Mouse (Mus musculus) liver, embryonic 14.5 days (tissue): ENCODE measurements around the gene Fgf14. TPM values are rescaled to one million over a fixed set of nuclear protein-coding genes. Genes with fewer than 3 reads are reported as not detected.
"Not testable (repeated sequence)": the region's sequence is repeated elsewhere in the genome, so short reads cannot be mapped to it uniquely, and the experiment has no call there.

ENCODE experiments used
- ATAC-seq: fragments of 200-750 bp; cut with Nextera tagmentation; 2 replicates; pipeline ENCODE4 v1.8.0; 2017; ENCODE audit warnings: moderate number of reproducible peaks, mild to moderate bottlenecking, moderate library complexity; ENCODE audit not compliant: insufficient read depth
- DNase-seq, 3 experiments: peaks; one replicate each; pipeline ENCODE4 v3.0.0-alpha.2; 2012 to 2013; ENCODE audit warnings: low read depth in 3 of 3, low spot score in 3 of 3
- H3K27ac ChIP-seq: fragments of 300-500 bp; sonication (generic); 2 replicates; pipeline ENCODE4 v1.5.1; 2014; ENCODE audit warnings: moderate library complexity, mild to moderate bottlenecking, control low read depth, inconsistent platforms
- H3K27me3 ChIP-seq: fragments of 300-500 bp; sonication (generic); 2 replicates; pipeline ENCODE4 v1.6.1; 2014; ENCODE audit warnings: mild to moderate bottlenecking, low read length, moderate library complexity; ENCODE audit not compliant: control insufficient read depth, insufficient read depth
- H3K36me3 ChIP-seq: fragments of 300-500 bp; sonication (generic); replicated peaks from 2 replicates; pipeline ENCODE4 v1.6.1; 2014; ENCODE audit warnings: low read depth; ENCODE audit not compliant: control insufficient read depth, insufficient read depth
- H3K4me1 ChIP-seq, 2 experiments: fragments of 200-500 bp in 1 of 2; fragments of 300-500 bp in 1 of 2; sonication (generic) in 1 of 2; replicated peaks; 2 replicates each; pipeline ENCODE4 v1.6.1; 2012 to 2014; ENCODE audit warnings: antibody characterized with exemption in 1 of 2, inconsistent platforms in 1 of 2, low read length in 1 of 2; ENCODE audit not compliant: control insufficient read depth in 2 of 2, insufficient read depth in 2 of 2
- H3K4me2 ChIP-seq: fragments of 300-500 bp; sonication (generic); 2 replicates; pipeline ENCODE4 v1.6.1; 2014; ENCODE audit warnings: low read depth, mild to moderate bottlenecking, control low read depth, moderate library complexity
- H3K4me3 ChIP-seq, 2 experiments: fragments of 200-500 bp in 1 of 2; fragments of 300-500 bp in 1 of 2; sonication (generic) in 1 of 2; 2 replicates each; pipeline ENCODE4 v1.5.1; 2012 to 2014; ENCODE audit warnings: low read depth in 2 of 2, low read length in 2 of 2, mild to moderate bottlenecking in 2 of 2, control low read depth in 1 of 2, inconsistent platforms in 1 of 2, moderate library complexity in 1 of 2; ENCODE audit not compliant: insufficient read depth in 1 of 2
- H3K9ac ChIP-seq: fragments of 300-500 bp; sonication (generic); replicated peaks from 2 replicates; pipeline ENCODE4 v1.6.1; 2014; ENCODE audit warnings: mild to moderate bottlenecking, control low read depth, moderate library complexity
- H3K9me3 ChIP-seq: fragments of 300-500 bp; sonication (generic); 2 replicates; pipeline ENCODE4 v1.6.1; 2016; ENCODE audit warnings: low read length, mixed read lengths; ENCODE audit not compliant: control insufficient read depth
- CTCF ChIP-seq: IDR thresholded peaks from 2 replicates; pipeline ENCODE4 v1.5.1; 2016; ENCODE audit warnings: antibody characterized with exemption, low read depth, control low read depth
- EP300 ChIP-seq: IDR thresholded peaks from 2 replicates; pipeline ENCODE4 v1.6.1; 2016; ENCODE audit warnings: antibody characterized with exemption, low read depth
- WGBS: fragments of 180-500 bp; shearing (Covaris S2); extraction: QIAGEN DNeasy Blood & Tissue Kit; methylation state at CpG from one replicate; pipeline ENCODE4 v1.1.7; 2014; ENCODE audit not compliant: insufficient replicate concordance; 5-methylcytosine and 5-hydroxymethylcytosine counted together
- polyA plus RNA-seq, 2 experiments: library from polyadenylated mRNA; depleted of rRNA in 1 of 2; stranded (reverse) in 1 of 2; unstranded in 1 of 2; fragments of >200 nt; fragmentation: Nextera tagmentation in 1 of 2; extraction: Ambion mirVana in 1 of 2; gene quantifications; 2 replicates each; pipeline versions ENCODE4 v1.2.1 to v1.2.3; 2012 to 2014

The Fgf14 gene
- polyA plus RNA-seq, 2 experiments = not detected

DNA sequence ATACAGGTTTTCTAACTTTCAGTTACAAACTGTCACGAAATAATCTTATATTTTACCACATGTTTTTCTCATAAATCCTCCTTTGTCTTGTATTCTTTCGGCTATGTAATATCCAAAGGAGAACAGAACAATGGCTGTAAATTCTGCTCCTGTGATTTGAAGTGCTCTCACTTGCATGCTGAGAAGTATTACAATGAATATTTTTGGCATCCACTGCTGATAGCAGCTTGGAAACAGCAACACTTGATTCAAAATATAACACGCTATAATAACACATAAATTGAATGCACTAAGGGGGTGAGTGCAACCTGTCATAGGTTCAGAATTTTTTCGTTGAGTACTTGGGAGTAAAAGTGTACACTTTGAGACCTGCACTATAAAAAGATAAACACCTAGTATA, 115.4 kb downstream of the Fgf14 start:
- no peak overlapping the region for H3K27ac ChIP-seq
- no peak for ATAC-seq
- no peak overlapping the region for H3K4me3 ChIP-seq

DNA sequence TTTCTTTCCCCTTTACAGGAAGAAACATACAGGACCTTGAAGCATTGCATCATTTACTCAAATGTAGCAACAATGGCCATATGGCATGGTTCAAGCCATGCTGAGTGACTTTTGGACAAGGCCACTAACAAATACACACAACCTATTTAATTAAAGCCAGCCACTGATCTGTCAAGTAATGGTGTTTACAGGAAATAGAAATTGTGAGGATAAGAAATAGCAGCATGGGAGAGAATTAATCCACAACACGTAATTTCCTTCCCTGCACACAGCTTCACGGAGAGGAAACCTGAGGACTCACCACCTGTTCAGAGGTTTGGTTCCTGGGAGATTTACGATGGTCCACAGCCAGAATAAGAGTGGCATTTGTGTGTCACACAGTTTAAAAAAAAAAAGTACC, 140.8 kb downstream of the Fgf14 start:
- no peaks in the 10 kb centered on the region for H3K4me1 ChIP-seq
- ATAC-seq = no peak
- no peaks in the 10 kb centered on the region for H3K27me3 ChIP-seq
- H3K9me3 ChIP-seq = no peaks in the 10 kb centered on the region
- H3K4me2 ChIP-seq = no peak overlapping the region
- no peak for DNase-seq
- no peak overlapping the region for H3K27ac ChIP-seq
- TF ChIP-seq EP300 (no peak), CTCF (no peak)
- no peak overlapping the region for H3K4me3 ChIP-seq
- no peaks in the 10 kb centered on the region for H3K36me3 ChIP-seq
- WGBS = 44% methylated on average over 3 of the region's 3 CpGs
- H3K9ac ChIP-seq = no peak overlapping the region

More for the DNA sequence above, 115.4 kb downstream of the Fgf14 start:
- Histone ChIP-seq H3K9ac (no peak overlapping the region), H3K4me2 (no peak overlapping the region), H3K27me3 (no peaks in the 10 kb centered on the region), H3K4me1 (no peaks in the 10 kb centered on the region), H3K36me3 (no peaks in the 10 kb centered on the region), H3K9me3 (no peaks in the 10 kb centered on the region)
- TF ChIP-seq CTCF (no peak), EP300 (no peak)
- DNase-seq = no peak
- WGBS = 59% methylated on average over 4 of the region's 4 CpGs

DNA sequence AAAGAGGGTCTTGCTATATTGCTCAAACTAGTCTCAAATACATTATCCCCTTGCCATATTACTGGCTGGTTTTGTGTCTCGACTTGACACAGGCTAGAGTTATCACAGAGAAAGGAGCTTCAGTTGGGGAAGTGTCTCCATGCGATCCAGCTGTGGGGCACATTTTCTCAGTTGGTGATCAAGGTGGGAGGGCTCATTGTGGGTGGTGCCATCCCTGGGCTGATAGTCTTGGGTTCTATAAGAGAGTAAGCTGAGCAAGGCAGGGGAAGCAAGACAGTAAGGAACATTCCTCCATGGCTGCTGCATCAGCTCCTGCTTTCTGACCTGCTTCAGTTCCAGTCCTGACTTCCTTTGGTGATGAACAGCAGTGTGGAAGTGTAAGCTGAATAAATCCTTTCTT, 141.6 kb downstream of the Fgf14 start:
- H3K27me3 ChIP-seq, ATAC-seq, H3K4me1 ChIP-seq, DNase-seq, H3K9me3 ChIP-seq, H3K9ac ChIP-seq, H3K36me3 ChIP-seq, H3K4me3 ChIP-seq, H3K27ac ChIP-seq, H3K4me2 ChIP-seq: not testable (repeated sequence)
- 42% methylated on average over 2 of the region's 2 CpGs for WGBS

DNA sequence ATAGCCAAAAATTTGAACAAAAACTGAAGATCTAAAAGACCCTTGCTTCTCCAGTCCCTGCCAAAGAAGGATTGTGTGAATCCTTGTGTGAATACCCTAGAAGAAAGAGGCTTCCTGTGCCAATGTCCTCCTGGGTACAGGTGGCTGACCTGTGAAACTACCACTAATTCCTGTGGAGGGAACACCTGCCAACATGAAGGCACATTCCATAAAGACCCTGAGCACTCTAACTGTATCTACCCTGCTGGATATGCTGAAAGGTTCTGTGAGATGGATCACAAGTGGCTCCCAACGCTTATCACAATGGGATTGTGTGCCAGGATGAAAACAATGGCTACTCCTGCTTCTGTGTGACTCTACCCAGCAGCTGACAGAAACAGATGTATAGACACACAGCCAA, 144.9 kb downstream of the Fgf14 start:
- no peak for TF ChIP-seq CTCF
- WGBS = 46% methylated on average over 1 of the region's 1 CpGs
- H3K4me1 ChIP-seq = no peaks in the 10 kb centered on the region
- no peak overlapping the region for H3K4me2 ChIP-seq
- no peaks in the 10 kb centered on the region for H3K36me3 ChIP-seq
- DNase-seq (no peak), ATAC-seq (no peak)
- H3K9ac ChIP-seq = no peak overlapping the region
- no peaks in the 10 kb centered on the region for H3K27me3 ChIP-seq
- H3K27ac ChIP-seq = no peak overlapping the region
- no peaks in the 10 kb centered on the region for H3K9me3 ChIP-seq
- H3K4me3 ChIP-seq = no peak overlapping the region

DNA sequence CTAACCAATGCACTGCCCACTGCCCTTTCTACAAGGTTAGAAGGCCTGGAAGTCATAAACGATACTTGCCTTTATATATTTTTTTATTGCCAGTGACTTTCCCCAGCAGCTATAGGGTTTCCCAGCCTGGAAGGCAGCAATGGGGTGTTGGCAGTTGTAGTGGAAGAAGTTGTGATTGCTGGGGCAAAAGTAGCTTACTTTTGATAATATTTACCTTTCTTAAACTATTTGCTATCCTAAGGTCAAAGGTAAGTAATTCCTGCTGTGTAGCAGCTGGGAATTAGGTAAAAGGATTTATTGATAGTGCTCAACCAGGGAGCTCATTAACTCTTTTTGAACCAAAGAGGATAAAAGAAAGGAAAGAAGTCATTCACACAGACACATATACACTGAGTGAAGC, 164.9 kb downstream of the Fgf14 start:
- no peak overlapping the region for H3K9ac ChIP-seq
- no peaks in the 10 kb centered on the region for H3K36me3 ChIP-seq
- H3K27me3 ChIP-seq = no peaks in the 10 kb centered on the region
- no peak overlapping the region for H3K4me3 ChIP-seq
- 65% methylated on average over 1 of the region's 1 CpGs for WGBS
- no peak for ATAC-seq
- H3K4me2 ChIP-seq = no peak overlapping the region
- DNase-seq = no peak
- H3K27ac ChIP-seq = no peak overlapping the region
- no peaks in the 10 kb centered on the region for H3K4me1 ChIP-seq
- no peaks in the 10 kb centered on the region for H3K9me3 ChIP-seq
- no peak for TF ChIP-seq CTCF
- TF ChIP-seq EP300 = no peak

DNA sequence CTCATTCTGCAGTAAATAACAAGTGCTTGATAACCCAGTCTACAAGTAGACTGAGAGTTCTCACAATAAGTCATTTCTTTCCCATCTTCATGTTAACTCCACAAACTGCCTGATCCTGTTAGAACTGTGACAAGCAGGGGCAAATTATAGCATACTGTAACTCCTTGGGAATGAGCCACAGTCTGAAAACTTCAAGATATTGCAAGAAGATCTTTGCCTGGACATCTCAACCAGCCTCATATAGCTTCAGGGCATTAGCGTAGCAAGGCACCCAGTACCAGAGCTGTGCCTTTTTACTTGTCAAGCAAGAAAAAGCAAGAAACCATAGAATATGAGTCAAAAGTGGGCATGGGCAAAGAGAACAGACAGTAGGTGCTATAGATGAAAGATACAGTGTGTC, 188.0 kb downstream of the Fgf14 start:
- no peak for DNase-seq
- H3K4me1 ChIP-seq = no peaks in the 10 kb centered on the region
- TF ChIP-seq EP300 (no peak), CTCF (no peak)
- no peaks in the 10 kb centered on the region for H3K9me3 ChIP-seq
- ATAC-seq = no peak
- WGBS = 69% methylated on average over 1 of the region's 1 CpGs
- no peak overlapping the region for H3K27ac ChIP-seq
- H3K36me3 ChIP-seq = no peaks in the 10 kb centered on the region
- H3K27me3 ChIP-seq = no peaks in the 10 kb centered on the region
- H3K9ac ChIP-seq = no peak overlapping the region
- H3K4me2 ChIP-seq = no peak overlapping the region
- H3K4me3 ChIP-seq = no peak overlapping the region
